Mouse (Mus musculus): ENCODE measurements around the gene Olfr1111. TPM values are rescaled to one million over a fixed set of nuclear protein-coding genes. Genes with fewer than 3 reads are reported as not detected.
"Not testable (repeated sequence)": the region's sequence is repeated elsewhere in the genome, so short reads cannot be mapped to it uniquely, and the experiment has no call there.

Gene Olfr1111
- total RNA-seq (2022), result not detected

- no peak for DNase-seq (ENCODE audit: low spot score)
Observed at GRCm38 (mm10) chr2:87152524-87152923, at the start of gene Olfr1111. TSS of gene Olfr1111 (minus strand) at chr2:87152624.

DNA sequence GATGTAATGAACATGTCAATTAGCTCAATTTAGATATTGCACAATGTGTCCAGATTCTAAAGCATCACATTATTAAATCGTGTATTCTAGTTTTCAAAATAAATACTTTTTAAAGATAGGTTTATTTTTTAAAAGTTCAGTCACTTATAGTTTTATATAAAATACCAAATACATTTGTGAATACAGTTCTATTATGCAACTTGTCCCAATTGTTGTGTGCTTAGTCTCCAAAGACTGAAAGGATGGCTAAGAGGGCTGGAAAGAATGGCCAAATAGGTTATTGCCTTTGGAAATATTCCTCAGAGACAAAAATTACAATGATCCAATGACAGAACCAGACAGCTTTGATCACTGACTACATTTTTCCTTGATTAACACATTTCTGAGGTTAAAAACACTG lies 35.1 kb upstream of the Olfr1111 start, which contains the start of gene Olfr1112:
Gene Olfr1112, plus strand, starts transcription at position 301 of the 400 bp plus-strand sequence.
- DNase-seq (ENCODE audit: low spot score), result no peak

GRCm38 (mm10) chr2:87167731-87168130 lies 15.3 kb upstream of the Olfr1111 start:
- not testable (repeated sequence) for DNase-seq (ENCODE audit: low spot score)

DNA sequence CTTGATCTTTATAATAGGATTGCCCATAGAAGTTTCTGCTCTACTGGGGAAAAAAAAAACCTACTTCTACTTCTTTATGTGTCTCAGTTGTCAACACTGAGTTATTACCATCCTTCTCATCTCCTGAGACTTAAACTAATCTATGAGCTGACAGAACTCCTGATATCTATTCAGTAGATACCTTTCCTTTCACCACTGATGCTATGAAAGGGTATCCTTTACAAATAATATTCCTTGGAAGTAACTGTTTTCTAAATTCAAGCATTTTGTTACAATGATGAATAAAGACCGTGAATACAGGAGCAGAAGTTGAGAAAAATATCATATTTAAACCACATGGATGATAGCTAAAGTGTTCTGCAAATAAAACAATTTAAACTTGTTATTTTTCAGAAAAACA lies 12.2 kb downstream of the Olfr1111 start, which contains the start of gene Olfr1110:
Gene Olfr1110, minus strand, starts transcription at position 101 of the 400 bp plus-strand sequence.
- DNase-seq (ENCODE audit: low spot score), result no peak

DNA sequence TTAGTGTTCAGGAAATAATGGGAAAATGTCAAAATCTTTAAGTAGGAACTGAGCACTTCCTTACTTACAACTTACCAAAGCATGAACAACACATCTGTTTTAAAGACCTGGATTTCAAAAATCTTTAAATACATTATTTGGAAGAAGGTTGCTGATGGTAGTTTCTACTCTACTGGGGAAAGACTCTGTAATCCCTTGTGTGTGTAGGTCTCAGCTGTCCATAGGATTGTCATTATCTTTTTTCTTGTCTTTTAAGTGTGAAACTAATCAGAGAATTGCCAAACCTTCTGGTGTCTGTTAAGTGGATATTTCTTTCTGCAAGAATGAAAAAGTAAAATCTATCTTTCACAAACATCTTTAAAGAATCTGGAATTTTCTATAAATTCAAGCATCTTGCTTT lies 38.0 kb downstream of the Olfr1111 start, which contains the start of gene Olfr259:
Gene Olfr259, minus strand, starts transcription at position 101 of the 400 bp plus-strand sequence.
- no peak for DNase-seq (ENCODE audit: low spot score)

Other genes with a start within 250 kb of the Olfr1111 start
- not detected for gene Olfr1098, start 228.1 kb downstream of the Olfr1111 start, total RNA-seq (2022)
- gene Olfr1099, start 191.9 kb downstream of the Olfr1111 start, total RNA-seq (2022), result not detected
- gene Olfr1100, start 172.7 kb downstream of the Olfr1111 start, total RNA-seq (2022), result not detected
- gene Olfr1101, start 161.4 kb downstream of the Olfr1111 start, total RNA-seq (2022), result not detected
- not detected for gene Olfr1102, start 154.2 kb downstream of the Olfr1111 start, total RNA-seq (2022)
- not detected for gene Olfr1104, start 125.5 kb downstream of the Olfr1111 start, total RNA-seq (2022)
- not detected for gene Olfr1105, start 116.1 kb downstream of the Olfr1111 start, total RNA-seq (2022)
- gene Olfr1106, start 100.4 kb downstream of the Olfr1111 start, total RNA-seq (2022), result not detected
- not detected for gene Olfr1107, start 76.8 kb downstream of the Olfr1111 start, total RNA-seq (2022)
- gene Olfr1109, start 56.6 kb downstream of the Olfr1111 start, total RNA-seq (2022), result not detected
- gene Olfr259, start 38.1 kb downstream of the Olfr1111 start, total RNA-seq (2022), result not detected
- not detected for gene Olfr1110, start 12.3 kb downstream of the Olfr1111 start, total RNA-seq (2022)
- gene Olfr1112, start 35.2 kb upstream of the Olfr1111 start, total RNA-seq (2022), result not detected
- not detected for gene Olfr1113, start 56.3 kb upstream of the Olfr1111 start, total RNA-seq (2022)
- not detected for gene Olfr1115, start 95.4 kb upstream of the Olfr1111 start, total RNA-seq (2022)
- not detected for gene Olfr1116, start 114.9 kb upstream of the Olfr1111 start, total RNA-seq (2022)
- not detected for gene Olfr1118, start 155.0 kb upstream of the Olfr1111 start, total RNA-seq (2022)
- gene Olfr1120, start 202.2 kb upstream of the Olfr1111 start, total RNA-seq (2022), result not detected
- gene Olfr1121, start 217.3 kb upstream of the Olfr1111 start, total RNA-seq (2022), result not detected
- gene Olfr1122, start 233.2 kb upstream of the Olfr1111 start, total RNA-seq (2022), result not detected

All from heart, adult 8-10 months (tissue).